Mouse (Mus musculus) embryonic facial prominence, embryonic 11.5 days (tissue): ENCODE results near the gene Lingo4. TPM values are rescaled to one million over a fixed set of nuclear protein-coding genes. Genes with fewer than 3 reads are reported as not detected.

ENCODE experiments used
- ATAC-seq: fragments of 200-750 bp; cut with Nextera tagmentation; replicated peaks from 2 replicates; pipeline ENCODE4 v1.8.0; 2017; ENCODE audit warnings: low read depth; ENCODE audit not compliant: insufficient number of reproducible peaks, low FRiP score, low TSS enrichment
- DNase-seq: peaks from one replicate; pipeline ENCODE4 v3.0.0-alpha.2; 2015; ENCODE audit warnings: low spot score
- H3K27ac ChIP-seq: fragments of 300-500 bp; sonication (generic); replicated peaks from 2 replicates; pipeline ENCODE4 v1.5.1; 2014; ENCODE audit warnings: mild to moderate bottlenecking, low read depth, low read length, control low read depth
- H3K27me3 ChIP-seq: fragments of 300-500 bp; sonication (generic); 2 replicates; pipeline ENCODE4 v1.6.1; 2014; ENCODE audit warnings: mild to moderate bottlenecking, low read length, moderate library complexity, mixed read lengths; ENCODE audit not compliant: control insufficient read depth, insufficient read depth
- H3K36me3 ChIP-seq: fragments of 300-500 bp; sonication (generic); replicated peaks from 2 replicates; pipeline ENCODE4 v1.6.1; 2014; ENCODE audit warnings: low read depth, mild to moderate bottlenecking, low read length, moderate library complexity, mixed read lengths; ENCODE audit not compliant: control insufficient read depth, insufficient read depth
- H3K4me1 ChIP-seq: fragments of 300-500 bp; sonication (generic); 2 replicates; pipeline ENCODE4 v1.6.1; 2014; ENCODE audit warnings: low read length, mixed read lengths; ENCODE audit not compliant: control insufficient read depth, insufficient read depth
- H3K4me2 ChIP-seq: fragments of 300-500 bp; sonication (generic); 2 replicates; pipeline ENCODE4 v1.6.1; 2014; ENCODE audit warnings: low read depth, mild to moderate bottlenecking, control low read depth, low read length, moderate library complexity
- H3K4me3 ChIP-seq: fragments of 300-500 bp; sonication (generic); 2 replicates; pipeline ENCODE4 v1.5.1; 2014; ENCODE audit warnings: low read depth, low read length, control low read depth
- H3K9ac ChIP-seq: fragments of 300-500 bp; sonication (generic); replicated peaks from 2 replicates; pipeline ENCODE4 v1.6.1; 2014; ENCODE audit warnings: mild to moderate bottlenecking, control low read depth, low read length
- H3K9me3 ChIP-seq: fragments of 300-500 bp; sonication (generic); replicated peaks from 2 replicates; pipeline ENCODE4 v1.6.1; 2016; ENCODE audit warnings: mild to moderate bottlenecking, low read length, inconsistent platforms, mixed read lengths; ENCODE audit not compliant: control insufficient read depth
- WGBS: fragments of 180-500 bp; shearing (Covaris S2); extraction: QIAGEN DNeasy Blood & Tissue Kit; methylation state at CpG from one replicate; pipeline ENCODE4 v1.1.7; 2014; 5-methylcytosine and 5-hydroxymethylcytosine counted together
- polyA plus RNA-seq: library from polyadenylated mRNA; unstranded; fragments of >200 nt; fragmentation: Nextera tagmentation; extraction: Ambion mirVana; gene quantifications from 2 replicates; pipeline ENCODE4 v1.2.1, GENCODE M21; 2014

The Lingo4 gene
- polyA plus RNA-seq, 1 experiment from 2014 or later = 0.13 TPM

DNA sequence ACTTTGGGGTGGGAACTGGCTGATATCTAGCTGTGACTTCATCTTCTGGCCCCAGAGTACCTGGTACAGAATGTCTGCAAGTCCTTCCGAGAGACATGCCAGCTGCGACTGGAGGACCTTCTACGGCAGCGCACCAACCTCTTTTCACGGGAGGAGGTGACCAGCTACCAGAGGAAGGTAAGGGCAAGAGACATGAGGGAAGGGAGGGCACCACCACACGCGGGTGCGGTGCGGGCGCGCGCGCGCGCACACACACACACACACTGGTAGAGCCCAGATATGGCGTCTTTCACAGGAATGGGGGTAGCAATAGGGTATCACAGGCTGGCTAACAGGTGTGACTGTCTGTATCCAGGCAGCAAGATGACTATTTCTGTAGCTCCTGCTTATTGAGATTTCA, 8.9 kb upstream of the Lingo4 start:
- Histone ChIP-seq H3K9me3 (no peaks in the 10 kb centered on the region), H3K9ac (no peak overlapping the region), H3K36me3 (no peaks in the 10 kb centered on the region), H3K27me3 (no peaks in the 10 kb centered on the region), H3K27ac (no peak overlapping the region), H3K4me1 (no peaks in the 10 kb centered on the region), H3K4me3 (no peak overlapping the region), H3K4me2 (no peak overlapping the region)
- WGBS = 95% methylated on average over 16 of the region's 16 CpGs
- ATAC-seq = no peak
- DNase-seq = no peak

DNA sequence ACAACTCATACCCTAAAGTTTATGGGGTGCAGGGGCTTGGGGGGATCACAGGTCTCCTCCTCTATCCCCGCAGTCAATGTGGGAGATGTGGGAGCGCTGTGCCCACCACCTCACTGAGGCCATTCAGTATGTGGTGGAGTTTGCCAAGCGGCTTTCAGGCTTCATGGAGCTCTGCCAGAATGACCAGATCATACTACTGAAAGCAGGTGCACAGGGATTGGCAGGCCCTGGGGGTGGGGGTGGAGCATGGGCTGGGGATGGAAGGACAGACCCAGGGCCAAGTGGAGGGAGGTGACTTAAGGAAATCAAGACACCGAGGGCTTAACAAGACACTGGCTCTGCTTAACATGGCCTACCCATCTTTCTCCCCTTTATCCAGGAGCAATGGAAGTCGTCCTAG, 7.3 kb upstream of the Lingo4 start:
- no peak for DNase-seq
- Histone ChIP-seq H3K27ac (no peak overlapping the region), H3K9ac (no peak overlapping the region), H3K4me2 (no peak overlapping the region), H3K4me1 (no peaks in the 10 kb centered on the region), H3K27me3 (no peaks in the 10 kb centered on the region), H3K4me3 (no peak overlapping the region), H3K9me3 (no peaks in the 10 kb centered on the region), H3K36me3 (no peaks in the 10 kb centered on the region)
- no peak for ATAC-seq
- 80% methylated on average over 5 of the region's 5 CpGs for WGBS

DNA sequence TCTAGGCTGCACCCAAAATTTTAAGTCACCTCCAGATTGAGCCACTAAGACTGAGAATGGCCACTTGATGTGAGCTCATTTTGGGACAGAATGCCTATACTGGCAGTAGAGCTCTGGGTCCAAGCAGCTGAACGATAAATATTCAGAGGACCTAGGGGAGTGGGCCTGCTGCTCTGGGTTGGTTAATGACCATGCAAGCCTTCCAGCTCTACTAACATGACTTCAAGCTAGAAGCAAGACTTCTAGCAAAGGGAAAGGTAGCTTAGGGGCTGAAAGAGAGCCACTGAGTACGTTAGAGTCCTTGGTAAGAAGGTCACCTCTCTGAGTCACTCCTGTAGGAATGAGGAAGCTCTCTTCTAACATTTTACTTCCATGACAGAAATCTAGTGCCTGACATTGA, 6.2 kb upstream of the Lingo4 start:
- Histone ChIP-seq H3K27ac (no peak overlapping the region), H3K36me3 (no peaks in the 10 kb centered on the region), H3K27me3 (no peaks in the 10 kb centered on the region), H3K9me3 (no peaks in the 10 kb centered on the region), H3K4me3 (no peak overlapping the region), H3K9ac (no peak overlapping the region), H3K4me1 (no peaks in the 10 kb centered on the region), H3K4me2 (no peak overlapping the region)
- ATAC-seq (no peak), DNase-seq (no peak)
- WGBS = 74% methylated on average over 2 of the region's 2 CpGs

DNA sequence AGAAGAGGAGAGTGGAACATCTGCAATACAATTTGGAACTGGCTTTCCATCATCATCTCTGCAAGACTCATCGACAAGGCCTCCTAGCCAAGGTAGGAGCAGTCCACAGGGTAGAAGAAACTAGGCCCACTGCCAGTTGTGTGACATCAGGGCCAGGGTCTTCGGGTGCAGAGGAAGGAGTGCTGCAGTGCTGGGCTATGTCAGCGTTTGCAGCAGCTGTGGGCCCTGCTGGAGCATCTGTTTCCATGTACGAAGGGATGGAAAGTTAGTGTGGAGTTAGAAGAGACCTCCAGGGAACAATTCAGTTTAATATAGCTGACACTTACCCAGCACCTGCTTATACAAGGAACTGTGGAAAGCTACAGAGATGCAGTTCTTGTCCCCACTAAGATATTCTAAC, 5.3 kb upstream of the Lingo4 start:
- H3K4me2 ChIP-seq = no peak overlapping the region
- no peak overlapping the region for H3K27ac ChIP-seq
- WGBS = 68% methylated on average over 4 of the region's 4 CpGs
- ATAC-seq (no peak), DNase-seq (no peak)
- H3K4me3 ChIP-seq = no peak overlapping the region
- H3K9me3 ChIP-seq = no peaks in the 10 kb centered on the region
- no peaks in the 10 kb centered on the region for H3K4me1 ChIP-seq
- peaks cover 2% of the 10 kb centered on the region for H3K27me3 ChIP-seq
- no peak overlapping the region for H3K9ac ChIP-seq
- no peaks in the 10 kb centered on the region for H3K36me3 ChIP-seq

DNA sequence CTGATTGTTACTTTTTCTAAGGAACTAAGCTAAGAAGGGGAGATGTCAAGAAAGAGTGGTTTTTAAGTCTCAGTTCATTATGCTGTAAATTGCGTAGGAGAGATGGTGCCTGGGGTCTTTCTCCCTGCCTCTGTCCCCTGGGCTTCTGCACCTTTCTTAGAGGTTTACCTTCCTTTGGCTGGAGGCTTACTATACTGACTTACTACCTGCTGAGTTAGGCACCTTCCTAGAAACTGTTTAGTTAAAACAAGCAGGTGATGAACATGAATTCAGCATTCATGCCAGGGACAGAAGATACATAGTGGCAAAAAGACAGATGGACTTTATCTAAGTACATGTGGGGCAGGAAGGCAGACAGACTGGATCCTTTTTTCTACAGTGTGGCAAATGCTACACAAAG, 2.0 kb upstream of the Lingo4 start:
- Histone ChIP-seq H3K9me3 (no peaks in the 10 kb centered on the region), H3K36me3 (no peaks in the 10 kb centered on the region), H3K27ac (no peak overlapping the region), H3K4me1 (no peaks in the 10 kb centered on the region), H3K27me3 (peaks cover 4% of the 10 kb centered on the region), H3K9ac (no peak overlapping the region), H3K4me2 (no peak overlapping the region), H3K4me3 (no peak overlapping the region)
- no peak for DNase-seq
- no peak for ATAC-seq
- 69% methylated on average over 1 of the region's 1 CpGs for WGBS

DNA sequence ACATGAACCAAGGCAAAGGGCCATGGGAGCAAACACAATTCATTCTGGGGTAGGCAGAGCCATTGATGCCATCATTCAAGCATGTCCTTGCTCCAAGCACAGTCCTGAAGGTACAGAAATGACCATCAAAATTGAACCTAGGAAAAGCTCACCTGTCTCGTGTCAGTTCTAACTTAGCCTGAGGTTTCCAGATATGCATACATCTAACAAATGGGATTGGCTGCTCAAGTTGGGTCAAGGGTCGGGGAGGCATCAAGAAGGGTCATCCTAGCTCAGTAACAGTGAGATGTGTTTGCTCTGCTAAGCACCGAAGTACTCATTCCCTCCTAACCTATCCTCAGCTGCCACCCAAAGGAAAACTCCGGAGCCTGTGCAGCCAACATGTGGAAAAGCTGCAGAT, 1.5 kb upstream of the Lingo4 start:
- no peak for DNase-seq
- H3K27me3 ChIP-seq = peaks cover 4% of the 10 kb centered on the region
- H3K36me3 ChIP-seq = no peaks in the 10 kb centered on the region
- WGBS = 82% methylated on average over 4 of the region's 4 CpGs
- ATAC-seq = no peak
- no peaks in the 10 kb centered on the region for H3K4me1 ChIP-seq
- H3K27ac ChIP-seq = no peak overlapping the region
- no peaks in the 10 kb centered on the region for H3K9me3 ChIP-seq
- no peak overlapping the region for H3K4me2 ChIP-seq
- no peak overlapping the region for H3K4me3 ChIP-seq
- H3K9ac ChIP-seq = no peak overlapping the region

DNA sequence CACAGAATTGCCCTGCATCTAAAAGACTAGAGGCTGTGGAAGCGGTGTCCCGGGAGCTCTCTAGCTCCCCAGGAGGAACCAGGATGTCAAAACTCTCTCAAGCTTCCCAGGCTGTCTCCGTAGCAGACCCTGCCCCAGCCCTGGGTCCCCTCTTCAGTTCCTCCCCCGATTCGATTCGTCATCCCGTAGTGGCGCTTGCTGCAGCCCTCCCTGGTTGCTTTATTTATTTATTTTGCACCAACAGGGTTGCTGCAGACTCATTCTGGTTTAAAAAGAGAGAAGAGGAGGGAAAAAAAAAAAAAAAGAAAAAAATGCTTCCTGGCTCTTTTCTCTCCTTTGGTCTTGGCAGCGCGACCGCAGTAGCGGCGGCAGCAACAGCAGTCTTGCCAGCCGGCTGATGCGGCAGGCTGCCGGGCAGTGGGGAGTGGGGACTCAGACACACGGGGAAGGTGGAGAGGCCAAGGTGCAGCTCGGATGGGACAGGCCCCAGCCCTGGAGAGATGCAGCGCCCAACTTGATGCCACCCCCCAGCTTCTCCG, 695 bp downstream of the Lingo4 start:
- H3K27ac ChIP-seq = no peak overlapping the region
- peaks cover 4% of the 10 kb centered on the region for H3K27me3 ChIP-seq
- H3K36me3 ChIP-seq = no peaks in the 10 kb centered on the region

DNA sequence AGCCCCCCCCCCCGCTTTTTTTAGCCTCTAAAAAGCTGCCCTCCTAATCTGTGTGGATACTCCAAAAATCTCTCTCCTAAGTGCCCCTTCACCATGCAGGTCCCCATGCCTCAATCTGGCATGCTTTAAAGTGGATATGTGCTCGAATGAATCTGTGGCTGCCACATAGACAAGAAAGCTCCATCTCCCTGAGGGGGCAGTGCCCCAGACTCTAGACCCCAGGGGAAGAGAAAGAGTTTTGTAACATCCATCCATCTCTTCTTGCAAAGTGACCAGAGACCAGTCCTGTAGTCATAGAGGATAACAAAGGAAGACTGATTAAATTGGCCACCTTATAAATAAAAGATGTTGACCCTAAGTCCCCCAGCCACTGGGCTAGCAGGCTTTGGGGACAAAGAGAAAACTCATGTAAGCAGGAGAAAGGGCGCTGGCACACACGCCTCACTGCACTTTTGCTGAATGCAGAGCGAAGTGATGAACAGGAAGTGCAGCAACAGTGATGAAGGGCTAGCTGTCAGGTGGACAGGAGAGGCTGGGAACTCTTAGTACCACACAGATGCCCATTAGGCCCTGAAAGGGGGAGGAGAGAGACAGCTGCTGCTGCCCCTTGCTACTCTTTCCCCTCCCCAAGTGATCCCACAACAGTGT, 1.5 kb downstream of the Lingo4 start:
- WGBS = 20% methylated on average over 5 of the region's 5 CpGs
- H3K36me3 ChIP-seq = no peaks in the 10 kb centered on the region
- no peaks in the 10 kb centered on the region for H3K9me3 ChIP-seq
- no peak overlapping the region for H3K9ac ChIP-seq
- no peak overlapping the region for H3K4me3 ChIP-seq
- H3K27me3 ChIP-seq = peaks cover 4% of the 10 kb centered on the region
- H3K4me2 ChIP-seq = no peak overlapping the region
- ATAC-seq = no peak; the same call in 1 of the 2 replicates
- H3K4me1 ChIP-seq = peaks cover 2% of the 10 kb centered on the region; the same call in 1 of the 2 replicates
- no peak overlapping the region for H3K27ac ChIP-seq
- no peak for DNase-seq

More for the DNA sequence above, 695 bp downstream of the Lingo4 start:
- Histone ChIP-seq H3K4me3 (0 out of 2 replicates have a peak overlapping the region, but pooled peaks have one; percentile 9), H3K9ac (peak overlapping the region; percentile 11; the same call in 1 of the 2 replicates), H3K9me3 (no peaks in the 10 kb centered on the region), H3K4me2 (peak overlapping the region; percentile 31), H3K4me1 (no peaks in the 10 kb centered on the region)
- WGBS = under 1% methylated on average over 20 of the region's 20 CpGs
- ATAC-seq (peak; percentile 35), DNase-seq (peak; percentile 61)
